Mouse (Mus musculus) limb, embryonic 10.5 days (tissue): ENCODE measurements around the gene Fbxo27. TPM values are rescaled to one million over a fixed set of nuclear protein-coding genes. Genes with fewer than 3 reads are reported as not detected.
A peak's percentile ranks its signal among the peaks of the same experiment; 100 is the strongest.
"Not testable (repeated sequence)": the region's sequence is repeated elsewhere in the genome, so short reads cannot be mapped to it uniquely, and the experiment has no call there.

ENCODE experiments used
- DNase-seq: peaks from one replicate; pipeline ENCODE4 v3.0.0-alpha.2; 2017; ENCODE audit warnings: low spot score
- H3K27ac ChIP-seq: fragments of 300-500 bp; sonication (generic); 2 replicates; pipeline ENCODE4 v1.5.1; 2016; ENCODE audit warnings: mild to moderate bottlenecking
- H3K27me3 ChIP-seq: fragments of 300-500 bp; sonication (generic); 2 replicates; pipeline ENCODE4 v1.6.1; 2016; ENCODE audit warnings: low read depth, mild to moderate bottlenecking; ENCODE audit not compliant: poor library complexity, severe bottlenecking
- H3K36me3 ChIP-seq: fragments of 300-500 bp; sonication (generic); 2 replicates; pipeline ENCODE4 v1.6.1; 2016; ENCODE audit warnings: mild to moderate bottlenecking, moderate library complexity
- H3K4me1 ChIP-seq: fragments of 300-500 bp; sonication (generic); 2 replicates; pipeline ENCODE4 v1.6.1; 2016
- H3K4me3 ChIP-seq: fragments of 300-500 bp; sonication (generic); 2 replicates; pipeline ENCODE4 v1.5.1; 2016; ENCODE audit warnings: mild to moderate bottlenecking, moderate library complexity
- H3K9me3 ChIP-seq: fragments of 300-500 bp; sonication (generic); replicated peaks from 2 replicates; pipeline ENCODE4 v1.6.1; 2016; ENCODE audit warnings: mild to moderate bottlenecking
- WGBS: fragments of 180-500 bp; shearing (Covaris S2); methylation state at CpG from one replicate; pipeline ENCODE4 v1.1.7; 2016; 5-methylcytosine and 5-hydroxymethylcytosine counted together
- polyA plus RNA-seq: library from polyadenylated mRNA; unstranded; fragments of >200 nt; fragmentation: Nextera tagmentation; extraction: Ambion mirVana; gene quantifications from 2 replicates; pipeline ENCODE4 v1.2.1, GENCODE M21; 2016

The Fbxo27 gene
- polyA plus RNA-seq, 1 experiment from 2014 or later = 6.3 TPM

GRCm38 (mm10) chr7:28676811-28677541, 15.7 kb upstream of the Fbxo27 start:
- Histone ChIP-seq H3K27me3 (0 out of 2 replicates have a peak, but pooled peaks cover 3% of the 10 kb centered on the region), H3K9me3 (no peaks in the 10 kb centered on the region), H3K27ac (no peak overlapping the region), H3K4me1 (no peaks in the 10 kb centered on the region), H3K36me3 (no peaks in the 10 kb centered on the region), H3K4me3 (no peak overlapping the region)
- 87% methylated on average over 13 of the region's 13 CpGs for WGBS
- no peak for DNase-seq

- 0 out of 2 replicates have a peak, but pooled peaks cover 3% of the 10 kb centered on the region for H3K27me3 ChIP-seq
- no peaks in the 10 kb centered on the region for H3K36me3 ChIP-seq
- WGBS = 91% methylated on average over 8 of the region's 8 CpGs
- H3K27ac ChIP-seq = no peak overlapping the region
- H3K4me3 ChIP-seq = no peak overlapping the region
- no peaks in the 10 kb centered on the region for H3K9me3 ChIP-seq
- no peak for DNase-seq
- no peaks in the 10 kb centered on the region for H3K4me1 ChIP-seq
These were observed 15.0 kb upstream of the Fbxo27 start for GRCm38 (mm10) chr7:28677624-28678023.

- Histone ChIP-seq H3K4me1 (peaks cover 27% of the 10 kb centered on the region), H3K36me3 (no peaks in the 10 kb centered on the region), H3K27me3 (peaks cover 30% of the 10 kb centered on the region), H3K9me3 (no peaks in the 10 kb centered on the region), H3K27ac (no peak overlapping the region), H3K4me3 (no peak overlapping the region)
- no peak for DNase-seq
- WGBS = 69% methylated on average over 7 of the region's 7 CpGs
These were observed 1.6 kb upstream of the Fbxo27 start for GRCm38 (mm10) chr7:28691075-28691474.

GRCm38 (mm10) chr7:28693321-28693966, 795 bp downstream of the Fbxo27 start:
- Histone ChIP-seq H3K27me3 (peaks cover 30% of the 10 kb centered on the region), H3K4me3 (peak overlapping the region; percentile 66), H3K9me3 (no peaks in the 10 kb centered on the region), H3K36me3 (no peaks in the 10 kb centered on the region), H3K4me1 (peaks cover 27% of the 10 kb centered on the region), H3K27ac (peak overlapping the region; percentile 78)
- no peak for DNase-seq
- WGBS = 2% methylated on average over 38 of the region's 38 CpGs

GRCm38 (mm10) chr7:28694423-28694822, 1.8 kb downstream of the Fbxo27 start:
- DNase-seq = peak; percentile 59
- H3K4me3 ChIP-seq = peak overlapping the region; percentile 66
- no peaks in the 10 kb centered on the region for H3K36me3 ChIP-seq
- H3K27ac ChIP-seq = peak overlapping the region; percentile 76
- WGBS = 12% methylated on average over 14 of the region's 14 CpGs
- no peaks in the 10 kb centered on the region for H3K9me3 ChIP-seq
- peaks cover 30% of the 10 kb centered on the region for H3K27me3 ChIP-seq
- H3K4me1 ChIP-seq = peaks cover 27% of the 10 kb centered on the region

GRCm38 (mm10) chr7:28694966-28695511, 2.4 kb downstream of the Fbxo27 start:
- peaks cover 27% of the 10 kb centered on the region for H3K4me1 ChIP-seq
- peaks cover 30% of the 10 kb centered on the region for H3K27me3 ChIP-seq
- H3K27ac ChIP-seq = peak overlapping the region; percentile 76
- WGBS = 52% methylated on average over 8 of the region's 8 CpGs
- peak overlapping the region; percentile 66 for H3K4me3 ChIP-seq
- DNase-seq = no peak
- H3K36me3 ChIP-seq = peaks cover 1% of the 10 kb centered on the region; the same call in 1 of the 2 replicates
- no peaks in the 10 kb centered on the region for H3K9me3 ChIP-seq

GRCm38 (mm10) chr7:28697277-28697676, 4.6 kb downstream of the Fbxo27 start:
- no peak overlapping the region for H3K27ac ChIP-seq
- H3K4me3 ChIP-seq = no peak overlapping the region
- H3K27me3 ChIP-seq = peaks cover 17% of the 10 kb centered on the region
- 96% methylated on average over 11 of the region's 11 CpGs for WGBS
- DNase-seq = no peak
- peaks cover 6% of the 10 kb centered on the region; the same call in 1 of the 2 replicates for H3K36me3 ChIP-seq
- no peaks in the 10 kb centered on the region for H3K9me3 ChIP-seq
- peaks cover 27% of the 10 kb centered on the region for H3K4me1 ChIP-seq

GRCm38 (mm10) chr7:28700269-28700668, 7.6 kb downstream of the Fbxo27 start:
- Histone ChIP-seq H3K4me3 (no peak overlapping the region), H3K27me3 (no peaks in the 10 kb centered on the region), H3K36me3 (peaks cover 6% of the 10 kb centered on the region; the same call in 1 of the 2 replicates), H3K4me1 (peaks cover under 1% of the 10 kb centered on the region), H3K27ac (no peak overlapping the region), H3K9me3 (no peaks in the 10 kb centered on the region)
- 99% methylated on average over 4 of the region's 4 CpGs for WGBS
- no peak for DNase-seq

- H3K4me1 ChIP-seq, DNase-seq, H3K27me3 ChIP-seq, H3K9me3 ChIP-seq, H3K36me3 ChIP-seq, H3K27ac ChIP-seq, H3K4me3 ChIP-seq: not testable (repeated sequence)
- WGBS = 92% methylated on average over 12 of the region's 12 CpGs
These were observed 8.7 kb downstream of the Fbxo27 start for GRCm38 (mm10) chr7:28701306-28701705.

GRCm38 (mm10) chr7:28702601-28703143, 10.0 kb downstream of the Fbxo27 start:
- H3K4me1 ChIP-seq = no peaks in the 10 kb centered on the region
- no peaks in the 10 kb centered on the region for H3K9me3 ChIP-seq
- 82% methylated on average over 9 of the region's 9 CpGs for WGBS
- H3K27ac ChIP-seq = no peak overlapping the region
- H3K4me3 ChIP-seq = no peak overlapping the region
- no peaks in the 10 kb centered on the region for H3K27me3 ChIP-seq
- DNase-seq = no peak
- peaks cover 6% of the 10 kb centered on the region; the same call in 1 of the 2 replicates for H3K36me3 ChIP-seq

- no peaks in the 10 kb centered on the region for H3K27me3 ChIP-seq
- H3K4me1 ChIP-seq = 0 out of 2 replicates have a peak, but pooled peaks cover 4% of the 10 kb centered on the region
- H3K4me3 ChIP-seq = no peak overlapping the region
- no peaks in the 10 kb centered on the region for H3K36me3 ChIP-seq
- DNase-seq = no peak
- H3K9me3 ChIP-seq = no peaks in the 10 kb centered on the region
- H3K27ac ChIP-seq = no peak overlapping the region
These were observed 16.8 kb downstream of the Fbxo27 start for GRCm38 (mm10) chr7:28709454-28709853.

GRCm38 (mm10) chr7:28710962-28711361, 18.3 kb downstream of the Fbxo27 start:
- 70% methylated on average over 3 of the region's 3 CpGs for WGBS
- H3K4me1 ChIP-seq = peaks cover 11% of the 10 kb centered on the region
- H3K9me3 ChIP-seq = no peaks in the 10 kb centered on the region
- no peak overlapping the region for H3K27ac ChIP-seq
- no peak overlapping the region for H3K4me3 ChIP-seq
- DNase-seq = no peak
- no peaks in the 10 kb centered on the region for H3K27me3 ChIP-seq
- no peaks in the 10 kb centered on the region for H3K36me3 ChIP-seq

- DNase-seq = no peak
- Histone ChIP-seq H3K4me3 (no peak overlapping the region), H3K27me3 (no peaks in the 10 kb centered on the region), H3K4me1 (peaks cover 33% of the 10 kb centered on the region), H3K27ac (no peak overlapping the region), H3K36me3 (no peaks in the 10 kb centered on the region), H3K9me3 (no peaks in the 10 kb centered on the region)
- 88% methylated on average over 5 of the region's 5 CpGs for WGBS
These were observed 22.0 kb downstream of the Fbxo27 start for GRCm38 (mm10) chr7:28714667-28715066.
